Mouse (Mus musculus) cortical plate, adult 2 months (tissue): ENCODE measurements around the gene Top2a.

Experiments used
- CTCF ChIP-seq: fragments of 200-500 bp; IDR thresholded peaks from 2 replicates; pipeline ENCODE4 v1.5.1; 2011; ENCODE audit warnings: mild to moderate bottlenecking, control low read depth, low read length; ENCODE audit not compliant: insufficient read depth; ENCODE audit errors: extremely low read depth
- POLR2A ChIP-seq: fragments of 200-500 bp; IDR thresholded peaks from 2 replicates; pipeline ENCODE4 v1.6.1; 2011; ENCODE audit warnings: mild to moderate bottlenecking, low read length, control low read depth; ENCODE audit not compliant: insufficient read depth; ENCODE audit errors: extremely low read depth

DNA sequence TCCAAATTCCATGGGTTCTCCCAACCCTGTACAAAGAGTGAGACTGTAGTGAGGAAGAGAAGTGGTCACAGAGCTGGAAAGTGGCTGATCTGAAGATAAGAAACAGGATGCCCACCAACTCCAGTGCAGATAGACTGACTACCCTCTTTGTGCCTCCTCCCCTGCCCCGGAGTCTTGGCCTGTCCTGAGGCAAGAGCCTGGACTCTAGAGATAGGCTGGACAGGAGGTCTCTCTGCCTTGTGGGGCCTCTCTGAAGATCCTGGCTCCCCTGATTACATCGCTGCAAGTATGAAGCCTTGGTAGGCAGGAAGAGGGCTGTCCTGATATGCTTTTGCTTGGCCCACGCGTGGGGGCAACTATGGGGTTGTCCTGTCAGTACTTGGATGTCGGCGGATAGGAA lies 12.3 kb upstream of the Top2a start:
- TF ChIP-seq CTCF (no peak), POLR2A (no peak)
